Mouse (Mus musculus): Measurements from ENCODE around the gene Exoc7. TPM values are rescaled to one million over a fixed set of nuclear protein-coding genes. Genes with fewer than 3 reads are reported as not detected.

Exoc7 gene
- polyA plus RNA-seq, 1 experiment from 2014 or later: 52.9 TPM

GRCm38 (mm10) chr11:116272589-116273468, 34.2 kb downstream of the Exoc7 start:
- WGBS: 45% methylated on average over 12 of the region's 12 CpGs
- ATAC-seq (ENCODE audit: insufficient read depth, low FRiP score, low read depth): no peak
- peak overlapping the region; percentile 73 for H3K4me2 ChIP-seq
- H3K9me3 ChIP-seq: no peaks in the 10 kb centered on the region
- peaks cover 26% of the 10 kb centered on the region for H3K36me3 ChIP-seq
- H3K27me3 ChIP-seq (replicated peaks): no peaks in the 10 kb centered on the region
- no peak overlapping the region for H3K27ac ChIP-seq
- H3K4me1 ChIP-seq: peaks cover 7% of the 10 kb centered on the region
- H3K4me3 ChIP-seq (replicated peaks): peak overlapping the region; percentile 92
- H3K9ac ChIP-seq: peak overlapping the region; percentile 73

GRCm38 (mm10) chr11:116269560-116269959, 37.5 kb downstream of the Exoc7 start:
- Histone ChIP-seq H3K9ac (no peak overlapping the region), H3K27me3 (replicated peaks) (no peaks in the 10 kb centered on the region), H3K4me1 (peaks cover 7% of the 10 kb centered on the region), H3K36me3 (peaks cover 51% of the 10 kb centered on the region), H3K4me3 (replicated peaks) (no peak overlapping the region), H3K4me2 (no peak overlapping the region), H3K9me3 (no peaks in the 10 kb centered on the region), H3K27ac (no peak overlapping the region)
- WGBS: 91% methylated on average over 8 of the region's 8 CpGs
- ATAC-seq (ENCODE audit: insufficient read depth, low FRiP score, low read depth): no peak

- no peak for ATAC-seq (ENCODE audit: insufficient read depth, low FRiP score, low read depth)
- Histone ChIP-seq H3K27ac (no peak overlapping the region), H3K4me1 (peaks cover 7% of the 10 kb centered on the region), H3K36me3 (peaks cover 63% of the 10 kb centered on the region), H3K4me2 (no peak overlapping the region), H3K27me3 (replicated peaks) (no peaks in the 10 kb centered on the region), H3K4me3 (replicated peaks) (no peak overlapping the region), H3K9ac (no peak overlapping the region), H3K9me3 (no peaks in the 10 kb centered on the region)
- WGBS: 93% methylated on average over 6 of the region's 6 CpGs
These were observed 38.7 kb downstream of the Exoc7 start for GRCm38 (mm10) chr11:116268313-116268712.

GRCm38 (mm10) chr11:116267637-116268036, 39.4 kb downstream of the Exoc7 start:
- Histone ChIP-seq H3K4me2 (no peak overlapping the region), H3K4me1 (peaks cover 3% of the 10 kb centered on the region), H3K27me3 (replicated peaks) (no peaks in the 10 kb centered on the region), H3K36me3 (peaks cover 68% of the 10 kb centered on the region), H3K9ac (no peak overlapping the region), H3K9me3 (no peaks in the 10 kb centered on the region), H3K4me3 (replicated peaks) (no peak overlapping the region), H3K27ac (no peak overlapping the region)
- 81% methylated on average over 8 of the region's 8 CpGs for WGBS
- no peak for ATAC-seq (ENCODE audit: insufficient read depth, low FRiP score, low read depth)

- Histone ChIP-seq H3K27me3 (replicated peaks) (no peaks in the 10 kb centered on the region), H3K4me3 (replicated peaks) (no peak overlapping the region), H3K9me3 (no peaks in the 10 kb centered on the region), H3K4me1 (no peaks in the 10 kb centered on the region), H3K27ac (no peak overlapping the region), H3K4me2 (no peak overlapping the region), H3K9ac (no peak overlapping the region), H3K36me3 (peaks cover 76% of the 10 kb centered on the region)
- ATAC-seq (ENCODE audit: insufficient read depth, low FRiP score, low read depth): no peak
- 87% methylated on average over 4 of the region's 4 CpGs for WGBS
These were observed 41.2 kb downstream of the Exoc7 start for GRCm38 (mm10) chr11:116265850-116266249.

GRCm38 (mm10) chr11:116265352-116265751, 41.7 kb downstream of the Exoc7 start:
- peaks cover 81% of the 10 kb centered on the region for H3K36me3 ChIP-seq
- no peaks in the 10 kb centered on the region for H3K9me3 ChIP-seq
- no peak overlapping the region for H3K9ac ChIP-seq
- no peak for ATAC-seq (ENCODE audit: insufficient read depth, low FRiP score, low read depth)
- 89% methylated on average over 11 of the region's 11 CpGs for WGBS
- no peak overlapping the region for H3K4me2 ChIP-seq
- H3K27me3 ChIP-seq (replicated peaks): no peaks in the 10 kb centered on the region
- no peak overlapping the region for H3K27ac ChIP-seq
- H3K4me1 ChIP-seq: no peaks in the 10 kb centered on the region
- H3K4me3 ChIP-seq (replicated peaks): no peak overlapping the region

- Histone ChIP-seq H3K9me3 (no peaks in the 10 kb centered on the region), H3K27me3 (replicated peaks) (no peaks in the 10 kb centered on the region), H3K4me2 (no peak overlapping the region), H3K4me1 (no peaks in the 10 kb centered on the region; the same call in 1 of the 2 replicates), H3K36me3 (peaks cover 65% of the 10 kb centered on the region), H3K4me3 (replicated peaks) (no peak overlapping the region), H3K27ac (peak overlapping the region; percentile 49; the same call in 1 of the 2 replicates), H3K9ac (no peak overlapping the region)
- ATAC-seq (ENCODE audit: insufficient read depth, low FRiP score, low read depth): peak; percentile 63; the same call in 1 of the 2 replicates
- WGBS: 74% methylated on average over 7 of the region's 7 CpGs
These were observed 46.8 kb downstream of the Exoc7 start for GRCm38 (mm10) chr11:116260259-116260658.

- ATAC-seq (ENCODE audit: insufficient read depth, low FRiP score, low read depth): no peak
- WGBS: 78% methylated on average over 8 of the region's 8 CpGs
- H3K27me3 ChIP-seq (replicated peaks): no peaks in the 10 kb centered on the region
- H3K27ac ChIP-seq: no peak overlapping the region
- H3K9me3 ChIP-seq: no peaks in the 10 kb centered on the region
- no peak overlapping the region for H3K9ac ChIP-seq
- peaks cover 71% of the 10 kb centered on the region for H3K36me3 ChIP-seq
- H3K4me3 ChIP-seq (replicated peaks): no peak overlapping the region
- H3K4me1 ChIP-seq: no peaks in the 10 kb centered on the region; the same call in 1 of the 2 replicates
- no peak overlapping the region for H3K4me2 ChIP-seq
These were observed 47.6 kb downstream of the Exoc7 start for GRCm38 (mm10) chr11:116259461-116259860.

- WGBS: 77% methylated on average over 9 of the region's 9 CpGs
- Histone ChIP-seq H3K9ac (no peak overlapping the region), H3K36me3 (peaks cover 67% of the 10 kb centered on the region), H3K4me3 (replicated peaks) (no peak overlapping the region), H3K27ac (peak overlapping the region; percentile 49), H3K4me1 (no peaks in the 10 kb centered on the region; the same call in 1 of the 2 replicates), H3K27me3 (replicated peaks) (no peaks in the 10 kb centered on the region), H3K9me3 (no peaks in the 10 kb centered on the region), H3K4me2 (no peak overlapping the region)
- ATAC-seq (ENCODE audit: insufficient read depth, low FRiP score, low read depth): no peak
These were observed 50.9 kb downstream of the Exoc7 start for GRCm38 (mm10) chr11:116255982-116256675.

GRCm38 (mm10) chr11:116255090-116255981, 51.7 kb downstream of the Exoc7 start:
- Histone ChIP-seq H3K4me3 (replicated peaks) (no peak overlapping the region), H3K9ac (no peak overlapping the region), H3K27ac (peak overlapping the region; percentile 71), H3K4me1 (no peaks in the 10 kb centered on the region; the same call in 1 of the 2 replicates), H3K9me3 (no peaks in the 10 kb centered on the region), H3K36me3 (peaks cover 68% of the 10 kb centered on the region), H3K27me3 (replicated peaks) (no peaks in the 10 kb centered on the region), H3K4me2 (no peak overlapping the region)
- ATAC-seq (ENCODE audit: insufficient read depth, low FRiP score, low read depth): no peak
- 78% methylated on average over 22 of the region's 22 CpGs for WGBS

- Histone ChIP-seq H3K4me2 (no peak overlapping the region), H3K36me3 (peaks cover 68% of the 10 kb centered on the region), H3K9ac (no peak overlapping the region), H3K4me3 (replicated peaks) (no peak overlapping the region), H3K27me3 (replicated peaks) (no peaks in the 10 kb centered on the region), H3K4me1 (no peaks in the 10 kb centered on the region; the same call in 1 of the 2 replicates), H3K27ac (peak overlapping the region; percentile 71; the same call in 1 of the 2 replicates), H3K9me3 (no peaks in the 10 kb centered on the region)
- ATAC-seq (ENCODE audit: insufficient read depth, low FRiP score, low read depth): no peak
- 65% methylated on average over 9 of the region's 9 CpGs for WGBS
These were observed 52.4 kb downstream of the Exoc7 start for GRCm38 (mm10) chr11:116254627-116255026.

All from stomach, embryonic 15.5 days (tissue).